Mouse (Mus musculus) embryonic facial prominence, embryonic 13.5 days (tissue): ENCODE data around the gene Msi2. TPM values are rescaled to one million over a fixed set of nuclear protein-coding genes. Genes with fewer than 3 reads are reported as not detected.
A peak's percentile ranks its signal among the peaks of the same experiment; 100 is the strongest.

Experiments used
- ATAC-seq: fragments of 200-750 bp; cut with Nextera tagmentation; 2 replicates; pipeline ENCODE4 v1.8.0; 2017; ENCODE audit warnings: low read depth; ENCODE audit not compliant: insufficient number of reproducible peaks, insufficient read depth, low FRiP score, low TSS enrichment
- H3K27ac ChIP-seq: fragments of 300-500 bp; sonication (generic); 2 replicates; pipeline ENCODE4 v1.5.1; 2015; ENCODE audit warnings: moderate library complexity, mild to moderate bottlenecking, inconsistent platforms
- H3K27me3 ChIP-seq: fragments of 300-500 bp; sonication (generic); 2 replicates; pipeline ENCODE4 v1.6.1; 2015; ENCODE audit warnings: mild to moderate bottlenecking, inconsistent platforms
- H3K36me3 ChIP-seq: fragments of 300-500 bp; sonication (generic); 2 replicates; pipeline ENCODE4 v1.6.1; 2015; ENCODE audit warnings: mild to moderate bottlenecking, inconsistent platforms
- H3K4me1 ChIP-seq: fragments of 300-500 bp; sonication (generic); 2 replicates; pipeline ENCODE4 v1.6.1; 2015; ENCODE audit warnings: inconsistent platforms
- H3K4me2 ChIP-seq: fragments of 300-500 bp; sonication (generic); 2 replicates; pipeline ENCODE4 v1.6.1; 2015; ENCODE audit warnings: moderate library complexity, mild to moderate bottlenecking, inconsistent platforms
- H3K4me3 ChIP-seq: fragments of 300-500 bp; sonication (generic); 2 replicates; pipeline ENCODE4 v1.5.1; 2015; ENCODE audit warnings: mild to moderate bottlenecking, inconsistent platforms
- H3K9ac ChIP-seq: fragments of 300-500 bp; sonication (generic); 2 replicates; pipeline ENCODE4 v1.6.1; 2015; ENCODE audit warnings: mild to moderate bottlenecking, inconsistent platforms
- H3K9me3 ChIP-seq: fragments of 300-500 bp; sonication (generic); 2 replicates; pipeline ENCODE4 v1.6.1; 2016; ENCODE audit warnings: inconsistent platforms
- WGBS: fragments of 180-500 bp; shearing (Covaris S2); methylation state at CpG from one replicate; pipeline ENCODE4 v1.1.7; 2015; ENCODE audit warnings: mixed read lengths; 5-methylcytosine and 5-hydroxymethylcytosine counted together
- polyA plus RNA-seq: library from polyadenylated mRNA; unstranded; fragments of >200 nt; fragmentation: Nextera tagmentation; extraction: Ambion mirVana; gene quantifications from 2 replicates; pipeline ENCODE4 v1.2.1, GENCODE M21; 2015

Msi2 gene
- polyA plus RNA-seq, 1 experiment from 2014 or later = 18.7 TPM

- H3K4me1 ChIP-seq = no peaks in the 10 kb centered on the region; the same call in 1 of the 2 replicates
- H3K9ac ChIP-seq = no peak overlapping the region
- ATAC-seq = no peak
- no peak overlapping the region for H3K27ac ChIP-seq
- WGBS = 58% methylated on average over 9 of the region's 9 CpGs
- H3K36me3 ChIP-seq = peaks cover 7% of the 10 kb centered on the region
- no peaks in the 10 kb centered on the region for H3K9me3 ChIP-seq
- H3K4me2 ChIP-seq = no peak overlapping the region
- H3K4me3 ChIP-seq = no peak overlapping the region
- H3K27me3 ChIP-seq = no peaks in the 10 kb centered on the region
These were observed 339.5 kb downstream of the Msi2 start for GRCm38 (mm10) chr11:88378686-88379339.

GRCm38 (mm10) chr11:88372589-88372988, 345.7 kb downstream of the Msi2 start:
- peak overlapping the region; percentile 34; the same call in 1 of the 2 replicates for H3K27ac ChIP-seq
- no peaks in the 10 kb centered on the region for H3K9me3 ChIP-seq
- 70% methylated on average over 4 of the region's 4 CpGs for WGBS
- peaks cover 7% of the 10 kb centered on the region for H3K4me1 ChIP-seq
- no peak for ATAC-seq
- H3K4me3 ChIP-seq = no peak overlapping the region
- no peak overlapping the region for H3K4me2 ChIP-seq
- H3K9ac ChIP-seq = no peak overlapping the region
- H3K36me3 ChIP-seq = peaks cover 11% of the 10 kb centered on the region
- H3K27me3 ChIP-seq = no peaks in the 10 kb centered on the region

DNA sequence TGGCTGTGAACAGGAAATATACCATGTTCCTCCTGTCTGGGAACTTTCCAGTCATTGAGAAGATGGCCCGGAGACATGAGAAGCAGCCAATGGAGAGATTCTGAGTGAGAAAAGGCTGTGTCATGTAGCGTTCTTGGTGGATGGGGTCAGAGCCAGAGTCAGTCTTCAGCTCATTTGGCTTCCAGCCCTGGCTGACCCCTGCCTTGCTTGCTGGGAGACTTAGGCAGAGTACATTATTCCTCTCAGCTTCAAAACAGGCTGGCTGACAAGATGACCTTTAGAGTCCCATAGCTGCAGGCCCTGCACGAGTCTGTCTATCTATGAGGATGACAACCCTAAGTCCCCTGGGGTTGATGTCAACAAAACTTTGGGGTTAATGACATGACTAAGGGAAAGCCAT, 348.4 kb downstream of the Msi2 start:
- no peak overlapping the region for H3K9ac ChIP-seq
- no peak overlapping the region for H3K4me2 ChIP-seq
- H3K9me3 ChIP-seq = no peaks in the 10 kb centered on the region
- no peak overlapping the region for H3K27ac ChIP-seq
- WGBS = 65% methylated on average over 3 of the region's 3 CpGs
- ATAC-seq = no peak
- peaks cover 13% of the 10 kb centered on the region for H3K4me1 ChIP-seq
- peaks cover 22% of the 10 kb centered on the region for H3K36me3 ChIP-seq
- no peak overlapping the region for H3K4me3 ChIP-seq
- H3K27me3 ChIP-seq = no peaks in the 10 kb centered on the region

DNA sequence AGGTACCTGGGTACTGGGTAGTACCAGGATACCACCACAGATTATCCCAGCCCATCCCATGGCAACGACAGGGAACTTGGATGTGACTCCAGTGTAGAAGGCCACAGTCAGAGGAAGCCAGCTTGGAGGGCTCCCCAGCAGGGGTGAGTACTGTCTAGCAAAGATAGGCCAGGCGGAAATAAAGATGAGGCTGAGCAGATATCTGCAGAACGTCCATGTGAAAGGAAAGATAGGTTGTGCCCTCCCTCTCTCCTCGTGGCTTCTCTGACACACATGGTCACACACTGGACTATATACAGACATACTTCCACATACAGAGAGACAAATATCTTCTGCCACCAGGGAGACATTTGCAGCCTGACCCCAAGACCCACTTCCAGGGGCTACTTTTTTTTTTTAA, 350.8 kb downstream of the Msi2 start:
- Histone ChIP-seq H3K4me3 (no peak overlapping the region), H3K27me3 (no peaks in the 10 kb centered on the region), H3K4me1 (peaks cover 6% of the 10 kb centered on the region; the same call in 1 of the 2 replicates), H3K36me3 (peaks cover 22% of the 10 kb centered on the region), H3K9ac (no peak overlapping the region), H3K4me2 (no peak overlapping the region), H3K27ac (no peak overlapping the region), H3K9me3 (no peaks in the 10 kb centered on the region)
- WGBS = 84% methylated on average over 4 of the region's 4 CpGs
- ATAC-seq = no peak

DNA sequence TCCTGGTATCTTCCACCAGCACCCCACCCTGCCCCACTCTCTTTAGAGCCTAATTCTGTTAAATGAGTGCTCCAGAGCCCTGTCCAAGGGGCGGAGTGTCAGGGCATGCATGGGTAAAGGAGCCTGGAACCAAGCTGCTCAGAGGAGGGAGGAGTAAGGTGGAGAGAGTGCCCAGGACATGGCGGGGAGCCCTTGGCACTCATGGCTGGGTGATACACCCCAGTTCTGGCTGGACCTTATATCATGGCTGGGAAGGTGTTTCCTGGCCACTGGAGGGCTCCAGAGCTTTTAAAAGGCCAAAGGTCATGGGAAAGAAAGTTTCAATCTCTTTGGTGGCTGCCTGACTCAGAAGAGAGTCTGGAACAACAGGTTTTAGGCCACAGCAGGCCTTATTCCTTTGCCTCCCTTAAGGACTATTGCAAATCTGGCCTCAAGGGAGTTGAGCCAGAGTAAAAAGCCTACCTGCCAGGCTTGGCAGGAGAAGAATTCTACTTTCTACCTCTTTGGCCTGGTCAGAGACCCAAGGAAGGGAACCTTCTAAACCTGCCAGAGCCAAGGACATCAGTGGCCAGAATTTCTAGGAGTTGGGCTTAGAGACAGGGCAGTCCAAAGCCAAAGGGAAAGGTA, 352.3 kb downstream of the Msi2 start:
- H3K9ac ChIP-seq = no peak overlapping the region
- no peak overlapping the region for H3K4me3 ChIP-seq
- 0 out of 2 replicates have a peak, but pooled peaks cover 6% of the 10 kb centered on the region for H3K4me1 ChIP-seq
- H3K9me3 ChIP-seq = no peaks in the 10 kb centered on the region
- whole genome bisulfite sequencing = 83% methylated on average over 2 of the region's 2 CpGs
- no peaks in the 10 kb centered on the region for H3K27me3 ChIP-seq
- ATAC-seq = no peak
- H3K36me3 ChIP-seq = peaks cover 22% of the 10 kb centered on the region
- H3K4me2 ChIP-seq = no peak overlapping the region
- H3K27ac ChIP-seq = no peak overlapping the region

DNA sequence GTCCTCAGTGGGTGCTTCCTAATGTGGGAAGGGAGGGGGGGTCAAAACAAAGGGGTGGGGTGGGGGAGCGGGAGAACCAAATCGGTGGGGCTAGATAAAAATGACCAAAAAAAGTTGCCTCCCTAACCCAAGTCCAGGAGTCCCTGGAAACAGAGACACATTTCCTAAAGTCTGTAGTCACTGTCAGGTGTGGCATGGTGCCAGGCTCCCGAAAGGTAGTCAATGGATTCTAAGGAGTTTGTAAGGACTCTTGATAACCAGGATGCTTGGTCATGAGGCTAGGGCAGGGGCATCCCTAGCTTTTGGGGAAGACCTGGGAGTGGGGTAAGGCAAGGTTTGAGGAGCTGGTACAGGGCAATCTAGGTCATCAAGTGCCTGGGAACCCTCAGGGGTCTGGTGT, 354.1 kb downstream of the Msi2 start:
- Histone ChIP-seq H3K4me1 (0 out of 2 replicates have a peak, but pooled peaks cover 6% of the 10 kb centered on the region), H3K36me3 (peaks cover 22% of the 10 kb centered on the region), H3K9me3 (no peaks in the 10 kb centered on the region), H3K27me3 (no peaks in the 10 kb centered on the region), H3K27ac (no peak overlapping the region), H3K9ac (no peak overlapping the region), H3K4me2 (no peak overlapping the region), H3K4me3 (no peak overlapping the region)
- 90% methylated on average over 3 of the region's 3 CpGs for WGBS
- ATAC-seq = no peak

GRCm38 (mm10) chr11:88363481-88363880, 354.8 kb downstream of the Msi2 start:
- Histone ChIP-seq H3K9ac (no peak overlapping the region), H3K4me1 (0 out of 2 replicates have a peak, but pooled peaks cover 6% of the 10 kb centered on the region), H3K36me3 (peaks cover 22% of the 10 kb centered on the region), H3K9me3 (no peaks in the 10 kb centered on the region), H3K4me2 (no peak overlapping the region), H3K27me3 (no peaks in the 10 kb centered on the region), H3K4me3 (no peak overlapping the region), H3K27ac (no peak overlapping the region)
- WGBS = 86% methylated on average over 14 of the region's 14 CpGs
- no peak for ATAC-seq

DNA sequence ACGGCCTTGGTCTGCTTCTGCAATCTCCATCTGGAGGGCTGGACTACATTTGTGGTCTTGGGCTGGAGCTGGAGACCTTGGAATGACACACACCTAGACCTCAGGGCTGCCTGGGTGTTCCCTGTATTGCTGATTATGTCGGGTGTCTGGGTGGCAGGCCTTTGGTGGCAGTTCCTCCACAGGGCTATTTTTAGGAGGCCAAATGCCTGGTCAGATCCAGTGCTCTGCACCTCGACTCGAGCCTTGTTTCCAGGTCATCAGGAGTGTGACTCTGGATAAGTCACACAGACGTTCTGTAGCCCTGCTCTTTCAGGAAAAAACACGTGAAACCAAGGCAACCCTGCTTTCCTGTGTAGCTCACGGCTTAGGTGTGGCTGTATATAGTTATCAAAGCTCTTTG, 358.6 kb downstream of the Msi2 start:
- ATAC-seq = no peak
- Histone ChIP-seq H3K27ac (no peak overlapping the region), H3K4me1 (peaks cover 34% of the 10 kb centered on the region), H3K36me3 (peaks cover 6% of the 10 kb centered on the region; the same call in 1 of the 2 replicates), H3K9me3 (no peaks in the 10 kb centered on the region), H3K9ac (no peak overlapping the region), H3K4me2 (no peak overlapping the region), H3K4me3 (no peak overlapping the region), H3K27me3 (no peaks in the 10 kb centered on the region)
- 83% methylated on average over 7 of the region's 7 CpGs for WGBS

GRCm38 (mm10) chr11:88357325-88357724, 361.0 kb downstream of the Msi2 start:
- no peak for ATAC-seq
- Histone ChIP-seq H3K36me3 (peaks cover 6% of the 10 kb centered on the region; the same call in 1 of the 2 replicates), H3K27ac (peak overlapping the region; percentile 44), H3K9ac (no peak overlapping the region; the same call in 1 of the 2 replicates), H3K4me1 (peaks cover 34% of the 10 kb centered on the region), H3K4me2 (peak overlapping the region; percentile 30), H3K9me3 (no peaks in the 10 kb centered on the region), H3K4me3 (no peak overlapping the region), H3K27me3 (no peaks in the 10 kb centered on the region)
- 46% methylated on average over 9 of the region's 9 CpGs for WGBS

DNA sequence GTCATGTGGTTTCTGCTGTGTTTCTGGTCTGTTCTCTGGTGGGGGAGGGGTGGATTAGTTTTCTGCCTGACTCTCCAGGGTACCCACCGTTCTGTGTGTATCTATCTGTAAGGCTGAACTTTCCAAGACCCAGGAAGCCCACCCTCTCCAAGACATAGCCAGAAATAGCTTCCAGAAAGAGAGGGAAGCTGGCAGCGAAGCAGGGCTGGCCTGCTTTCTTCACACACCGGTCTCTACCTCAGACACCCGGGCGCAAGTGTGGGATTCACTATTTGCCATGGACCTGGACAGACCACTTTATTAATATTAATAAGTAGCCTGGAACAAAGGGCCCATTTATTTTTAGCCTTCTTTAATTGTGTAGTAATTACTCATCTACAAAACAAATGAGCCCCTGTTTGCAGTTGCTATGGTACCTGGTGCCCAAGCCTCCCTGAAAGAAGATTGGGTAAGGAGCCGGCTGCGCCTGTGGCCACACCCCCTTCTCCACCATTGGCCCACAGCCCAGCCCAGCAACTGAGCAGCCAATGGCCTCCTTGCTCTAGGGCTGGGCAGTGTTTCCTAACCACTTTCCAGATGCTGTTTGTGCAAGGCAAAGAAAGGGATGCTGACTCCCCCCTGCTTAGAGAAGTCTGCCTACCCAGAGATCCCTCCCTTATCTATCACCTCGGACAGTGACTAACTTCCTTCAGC, 361.6 kb downstream of the Msi2 start:
- Histone ChIP-seq H3K9me3 (no peaks in the 10 kb centered on the region), H3K9ac (no peak overlapping the region; the same call in 1 of the 2 replicates), H3K36me3 (peaks cover 6% of the 10 kb centered on the region), H3K4me1 (peaks cover 37% of the 10 kb centered on the region), H3K27me3 (no peaks in the 10 kb centered on the region), H3K4me3 (no peak overlapping the region), H3K4me2 (peak overlapping the region; percentile 30), H3K27ac (peak overlapping the region; percentile 44)
- ATAC-seq = peak; percentile 82
- 49% methylated on average over 8 of the region's 8 CpGs for WGBS

DNA sequence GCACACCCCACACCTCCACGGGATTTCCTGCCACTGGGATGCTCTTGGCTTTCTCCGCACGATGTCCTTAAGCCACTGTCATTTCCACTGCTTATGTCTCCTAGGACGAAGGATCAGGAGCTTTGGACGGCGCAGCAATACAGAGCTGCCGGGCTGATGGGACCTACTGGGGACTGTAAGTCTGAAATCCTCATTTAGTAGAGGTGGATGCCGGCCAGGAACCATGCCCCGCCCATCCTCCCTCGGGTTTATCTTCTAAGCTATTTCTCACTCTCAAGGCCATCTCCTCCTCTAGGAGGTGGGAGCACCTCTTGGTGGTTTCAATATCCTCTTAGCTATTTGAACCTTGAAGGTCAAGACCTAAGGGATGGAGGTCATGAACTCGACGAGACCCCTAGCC, 362.3 kb downstream of the Msi2 start:
- 88% methylated on average over 12 of the region's 12 CpGs for WGBS
- Histone ChIP-seq H3K9ac (no peak overlapping the region), H3K27ac (no peak overlapping the region), H3K36me3 (peaks cover 6% of the 10 kb centered on the region), H3K4me3 (no peak overlapping the region), H3K4me1 (peaks cover 37% of the 10 kb centered on the region), H3K27me3 (no peaks in the 10 kb centered on the region), H3K9me3 (no peaks in the 10 kb centered on the region), H3K4me2 (no peak overlapping the region)
- ATAC-seq = no peak
